Mouse (Mus musculus) myocyte (in vitro differentiated cells): ENCODE measurements around the gene Ndufs2.

Source experiments
- CEBPB ChIP-seq: IDR thresholded peaks from 2 replicates; pipeline ENCODE4 v1.6.1; 2011; ENCODE audit warnings: mild to moderate bottlenecking, moderate library complexity; ENCODE audit not compliant: poor library complexity, insufficient read depth, severe bottlenecking
- E2F4 ChIP-seq: IDR thresholded peaks from one replicate; pipeline ENCODE4 v1.6.1; 2011; ENCODE audit warnings: mild to moderate bottlenecking, control low read depth, moderate library complexity; ENCODE audit not compliant: insufficient read depth
- MAX ChIP-seq: IDR thresholded peaks from one replicate; pipeline ENCODE4 v1.6.1; 2011; ENCODE audit warnings: low read depth, mild to moderate bottlenecking, control low read depth
- MYOD1 ChIP-seq, 3 experiments: IDR thresholded peaks; one replicate each; pipeline ENCODE4 v1.6.1; 2011; ENCODE audit warnings: control low read depth in 2 of 3, low read depth in 2 of 3, mild to moderate bottlenecking in 2 of 3, moderate library complexity in 1 of 3; ENCODE audit not compliant: insufficient read length in 2 of 3, control insufficient read depth in 1 of 3
- MYOG ChIP-seq, 3 experiments: IDR thresholded peaks; one replicate each; pipeline ENCODE4 v1.6.1; 2011; ENCODE audit warnings: control low read depth in 2 of 3, low read depth in 2 of 3, mild to moderate bottlenecking in 2 of 3; ENCODE audit not compliant: insufficient read length in 2 of 3, control insufficient read depth in 1 of 3, insufficient read depth in 1 of 3
- POLR2A ChIP-seq: IDR thresholded peaks from one replicate; pipeline ENCODE4 v1.6.1; 2011; ENCODE audit warnings: low read depth, mild to moderate bottlenecking, control low read depth, moderate library complexity; ENCODE audit not compliant: insufficient read length
- POLR2AphosphoS2 ChIP-seq: IDR thresholded peaks from one replicate; pipeline ENCODE4 v1.6.1; 2011; ENCODE audit warnings: low read depth, control low read depth; ENCODE audit not compliant: insufficient read length
- REST ChIP-seq: IDR thresholded peaks from one replicate; pipeline ENCODE4 v1.6.1; 2011; ENCODE audit warnings: mild to moderate bottlenecking, control low read depth, moderate library complexity; ENCODE audit not compliant: insufficient read depth, insufficient read length
- SRF ChIP-seq: IDR thresholded peaks from one replicate; pipeline ENCODE4 v1.6.1; 2011; ENCODE audit warnings: low read depth; ENCODE audit not compliant: control insufficient read depth, insufficient read length
- TCF12 ChIP-seq: IDR thresholded peaks from one replicate; pipeline ENCODE4 v1.6.1; 2011; ENCODE audit warnings: mild to moderate bottlenecking, control low read depth; ENCODE audit not compliant: poor library complexity, insufficient read depth, severe bottlenecking
- USF1 ChIP-seq: IDR thresholded peaks from one replicate; pipeline ENCODE4 v1.6.1; 2011; ENCODE audit warnings: low read depth, mild to moderate bottlenecking, control low read depth, moderate library complexity

GRCm38 (mm10) chr1:171265971-171266744 lies 15.0 kb upstream of the Ndufs2 start:
- no peak for TF ChIP-seq POLR2AphosphoS2
- TF ChIP-seq TCF12, result no peak
- no peak for TF ChIP-seq POLR2A
- TF ChIP-seq MYOG (IDR thresholded peaks at IDR 0.05; ENCODE audit: control insufficient read depth in 1 of 3, insufficient read depth in 1 of 3, insufficient read length in 2 of 3, low read depth in 2 of 3), result no peak
- TF ChIP-seq CEBPB, result no peak
- no peak for TF ChIP-seq MAX
- no peak for TF ChIP-seq USF1
- no peak for TF ChIP-seq E2F4
- TF ChIP-seq MYOD1 (IDR thresholded peaks at IDR 0.05; ENCODE audit: control insufficient read depth in 1 of 3, insufficient read length in 2 of 3, low read depth in 2 of 3), result no peak
- no peak for TF ChIP-seq SRF
- TF ChIP-seq REST, result no peak
